Mouse (Mus musculus) myocyte (in vitro differentiated cells): Measurements from ENCODE around the gene Ndrg2.
"Not testable (repeated sequence)": the region's sequence is repeated elsewhere in the genome, so short reads cannot be mapped to it uniquely, and the experiment has no call there.

Experiments used
- CEBPB ChIP-seq: IDR thresholded peaks from 2 replicates; pipeline ENCODE4 v1.6.1; 2011; ENCODE audit warnings: mild to moderate bottlenecking, moderate library complexity; ENCODE audit not compliant: poor library complexity, insufficient read depth, severe bottlenecking
- MAX ChIP-seq: IDR thresholded peaks from one replicate; pipeline ENCODE4 v1.6.1; 2011; ENCODE audit warnings: low read depth, mild to moderate bottlenecking, control low read depth
- MYOD1 ChIP-seq, 3 experiments: IDR thresholded peaks; one replicate each; pipeline ENCODE4 v1.6.1; 2011; ENCODE audit warnings: control low read depth in 2 of 3, low read depth in 2 of 3, mild to moderate bottlenecking in 2 of 3, moderate library complexity in 1 of 3; ENCODE audit not compliant: insufficient read length in 2 of 3, control insufficient read depth in 1 of 3
- MYOG ChIP-seq, 3 experiments: IDR thresholded peaks; one replicate each; pipeline ENCODE4 v1.6.1; 2011; ENCODE audit warnings: control low read depth in 2 of 3, low read depth in 2 of 3, mild to moderate bottlenecking in 2 of 3; ENCODE audit not compliant: insufficient read length in 2 of 3, control insufficient read depth in 1 of 3, insufficient read depth in 1 of 3
- POLR2A ChIP-seq: IDR thresholded peaks from one replicate; pipeline ENCODE4 v1.6.1; 2011; ENCODE audit warnings: low read depth, mild to moderate bottlenecking, control low read depth, moderate library complexity; ENCODE audit not compliant: insufficient read length
- POLR2AphosphoS2 ChIP-seq: IDR thresholded peaks from one replicate; pipeline ENCODE4 v1.6.1; 2011; ENCODE audit warnings: low read depth, control low read depth; ENCODE audit not compliant: insufficient read length
- SRF ChIP-seq: IDR thresholded peaks from one replicate; pipeline ENCODE4 v1.6.1; 2011; ENCODE audit warnings: low read depth; ENCODE audit not compliant: control insufficient read depth, insufficient read length
- TCF12 ChIP-seq: IDR thresholded peaks from one replicate; pipeline ENCODE4 v1.6.1; 2011; ENCODE audit warnings: mild to moderate bottlenecking, control low read depth; ENCODE audit not compliant: poor library complexity, insufficient read depth, severe bottlenecking
- TCF3 ChIP-seq: IDR thresholded peaks from one replicate; pipeline ENCODE4 v1.6.1; 2011; ENCODE audit warnings: low read depth, control low read depth; ENCODE audit not compliant: insufficient read length
- USF1 ChIP-seq: IDR thresholded peaks from one replicate; pipeline ENCODE4 v1.6.1; 2011; ENCODE audit warnings: low read depth, mild to moderate bottlenecking, control low read depth, moderate library complexity

DNA sequence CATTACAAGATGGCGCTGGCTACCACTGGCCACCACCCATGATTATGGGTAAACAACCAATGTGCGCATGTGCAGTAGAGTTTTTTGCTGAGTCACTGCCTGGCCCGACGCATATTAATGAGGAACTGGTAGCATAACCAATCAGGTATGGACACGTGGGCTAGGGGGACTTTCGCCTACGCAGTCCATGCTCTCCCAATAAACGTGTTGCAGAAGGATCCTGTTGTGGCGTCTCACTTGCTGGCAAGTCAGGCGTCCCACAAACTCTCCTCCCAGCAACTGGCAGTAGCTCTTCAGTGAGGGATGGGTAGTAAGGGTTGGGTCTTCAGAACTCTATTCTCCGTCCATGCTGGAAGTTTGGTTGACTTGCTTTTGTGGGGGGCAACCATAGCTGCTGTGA lies 13.0 kb upstream of the Ndrg2 start:
- not testable (repeated sequence) for TF ChIP-seq POLR2A; TCF12; MAX; POLR2AphosphoS2; USF1; SRF; MYOD1 (IDR thresholded peaks at IDR 0.05; ENCODE audit: control insufficient read depth in 1 of 3, insufficient read length in 2 of 3, low read depth in 2 of 3); CEBPB; MYOG (IDR thresholded peaks at IDR 0.05; ENCODE audit: control insufficient read depth in 1 of 3, insufficient read depth in 1 of 3, insufficient read length in 2 of 3, low read depth in 2 of 3); TCF3
